Mouse (Mus musculus): ENCODE data around the gene Mlkl. TPM values are rescaled to one million over a fixed set of nuclear protein-coding genes. Genes with fewer than 3 reads are reported as not detected.
A peak's percentile ranks its signal among the peaks of the same experiment; 100 is the strongest.
"Not testable (repeated sequence)": the region's sequence is repeated elsewhere in the genome, so short reads cannot be mapped to it uniquely, and the experiment has no call there.

Mlkl gene
- polyA plus RNA-seq, 1 experiment from 2014 or later = 0.98 TPM

DNA sequence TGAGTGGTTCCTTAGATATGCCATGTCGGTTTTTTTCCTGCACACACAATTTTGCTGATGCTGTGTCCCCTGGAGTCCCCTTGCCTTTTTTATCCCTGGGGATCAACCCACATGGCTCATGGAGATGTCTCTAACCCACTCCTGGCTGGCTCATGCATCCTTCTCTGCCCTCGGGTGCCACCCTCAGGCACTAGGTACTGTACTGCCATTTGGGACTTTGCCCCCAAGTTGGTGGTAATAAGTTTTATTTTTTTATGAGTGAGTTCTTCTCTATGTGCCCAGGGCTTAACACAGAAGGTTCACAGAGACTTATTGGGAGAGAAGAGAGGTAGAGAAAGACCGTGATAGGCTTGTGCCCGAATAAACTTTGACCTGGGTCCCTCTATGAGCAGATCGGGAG, 14.3 kb upstream of the Mlkl start:
- H3K27me3 ChIP-seq (ENCODE audit: insufficient read depth, poor library complexity, severe bottlenecking) = 0 out of 2 replicates have a peak, but pooled peaks cover 4% of the 10 kb centered on the region
- no peak overlapping the region for H3K27ac ChIP-seq
- DNase-seq (ENCODE audit: low spot score) = no peak
- H3K36me3 ChIP-seq = no peaks in the 10 kb centered on the region
- 75% methylated on average over 5 of the region's 5 CpGs for WGBS
- H3K4me3 ChIP-seq = no peak overlapping the region
- no peaks in the 10 kb centered on the region for H3K9me3 ChIP-seq
- H3K4me1 ChIP-seq = no peaks in the 10 kb centered on the region

DNA sequence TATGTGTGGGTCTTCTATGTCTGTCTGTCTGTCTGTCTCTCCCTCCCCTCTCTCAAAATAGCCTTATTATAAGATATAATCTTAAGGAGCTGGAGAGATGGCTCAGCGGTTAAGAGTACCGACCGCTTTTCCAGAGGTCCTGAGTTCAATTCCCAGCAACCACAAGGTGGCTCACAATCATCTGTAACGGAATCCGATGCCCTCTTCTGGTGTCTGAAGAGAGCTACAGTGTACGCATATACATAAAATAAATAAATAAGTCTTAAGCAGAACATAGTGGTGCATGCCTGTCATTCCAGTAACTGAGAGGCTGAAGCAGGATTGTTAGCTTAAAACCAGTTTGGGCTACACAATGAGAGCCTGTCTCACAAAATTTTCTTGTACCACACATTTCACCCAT, 12.6 kb upstream of the Mlkl start:
- no peaks in the 10 kb centered on the region for H3K9me3 ChIP-seq
- H3K27me3 ChIP-seq (ENCODE audit: insufficient read depth, poor library complexity, severe bottlenecking) = peaks cover 10% of the 10 kb centered on the region; the same call in 1 of the 2 replicates
- H3K27ac ChIP-seq = no peak overlapping the region
- H3K4me1 ChIP-seq = no peaks in the 10 kb centered on the region
- DNase-seq (ENCODE audit: low spot score) = no peak
- H3K4me3 ChIP-seq = no peak overlapping the region
- WGBS = 75% methylated on average over 6 of the region's 6 CpGs
- no peaks in the 10 kb centered on the region for H3K36me3 ChIP-seq

DNA sequence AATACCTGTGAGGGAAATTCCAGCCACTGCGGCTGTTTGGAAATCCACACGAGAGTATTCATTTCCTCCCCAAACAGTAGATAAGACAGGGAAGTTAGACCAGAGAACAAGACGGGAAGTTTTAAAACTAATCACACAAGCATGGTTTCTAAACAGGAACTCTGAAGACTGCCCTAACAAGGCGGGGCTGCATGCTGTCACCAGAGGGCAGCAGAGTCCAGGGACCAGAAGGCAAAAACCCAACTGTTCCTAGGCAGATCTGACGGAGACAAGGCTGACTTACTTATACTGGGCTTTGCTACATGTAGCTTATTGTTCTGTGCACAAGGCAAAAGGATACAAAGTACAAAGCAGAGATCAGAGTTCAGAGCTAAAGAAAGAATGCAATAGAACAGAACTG, 5.2 kb upstream of the Mlkl start:
- DNase-seq (ENCODE audit: low spot score) = peak; percentile 86
- WGBS = 13% methylated on average over 5 of the region's 5 CpGs
- no peaks in the 10 kb centered on the region for H3K36me3 ChIP-seq
- H3K4me1 ChIP-seq = no peaks in the 10 kb centered on the region
- H3K9me3 ChIP-seq = no peaks in the 10 kb centered on the region
- peaks cover 20% of the 10 kb centered on the region; the same call in 1 of the 2 replicates for H3K27me3 ChIP-seq (ENCODE audit: insufficient read depth, poor library complexity, severe bottlenecking)
- no peak overlapping the region for H3K4me3 ChIP-seq
- H3K27ac ChIP-seq = no peak overlapping the region

DNA sequence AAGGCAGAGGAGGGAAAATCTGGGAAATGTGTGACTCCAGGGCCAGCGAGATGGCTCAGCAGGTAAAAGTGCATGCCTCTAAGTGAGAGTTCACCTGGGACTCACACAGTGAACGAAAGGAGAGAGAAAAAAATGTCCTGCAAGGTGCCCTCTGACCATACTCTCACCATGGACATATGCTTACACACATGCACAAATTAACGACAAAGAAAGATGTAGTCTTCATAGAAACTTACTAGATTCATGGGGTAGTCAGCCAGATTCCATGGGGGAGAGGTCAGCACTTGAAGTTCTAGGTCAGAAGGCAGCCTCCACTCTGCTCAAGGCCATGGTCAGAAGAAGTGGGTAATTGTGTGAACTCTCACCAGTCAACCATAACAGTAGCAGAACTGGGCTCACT, 2.2 kb upstream of the Mlkl start:
- peaks cover 16% of the 10 kb centered on the region; the same call in 1 of the 2 replicates for H3K27me3 ChIP-seq (ENCODE audit: insufficient read depth, poor library complexity, severe bottlenecking)
- no peaks in the 10 kb centered on the region for H3K36me3 ChIP-seq
- no peak overlapping the region for H3K27ac ChIP-seq
- no peak overlapping the region for H3K4me3 ChIP-seq
- no peak for DNase-seq (ENCODE audit: low spot score)
- peaks cover 9% of the 10 kb centered on the region for H3K4me1 ChIP-seq
- WGBS = 63% methylated on average over 3 of the region's 3 CpGs
- no peaks in the 10 kb centered on the region for H3K9me3 ChIP-seq

DNA sequence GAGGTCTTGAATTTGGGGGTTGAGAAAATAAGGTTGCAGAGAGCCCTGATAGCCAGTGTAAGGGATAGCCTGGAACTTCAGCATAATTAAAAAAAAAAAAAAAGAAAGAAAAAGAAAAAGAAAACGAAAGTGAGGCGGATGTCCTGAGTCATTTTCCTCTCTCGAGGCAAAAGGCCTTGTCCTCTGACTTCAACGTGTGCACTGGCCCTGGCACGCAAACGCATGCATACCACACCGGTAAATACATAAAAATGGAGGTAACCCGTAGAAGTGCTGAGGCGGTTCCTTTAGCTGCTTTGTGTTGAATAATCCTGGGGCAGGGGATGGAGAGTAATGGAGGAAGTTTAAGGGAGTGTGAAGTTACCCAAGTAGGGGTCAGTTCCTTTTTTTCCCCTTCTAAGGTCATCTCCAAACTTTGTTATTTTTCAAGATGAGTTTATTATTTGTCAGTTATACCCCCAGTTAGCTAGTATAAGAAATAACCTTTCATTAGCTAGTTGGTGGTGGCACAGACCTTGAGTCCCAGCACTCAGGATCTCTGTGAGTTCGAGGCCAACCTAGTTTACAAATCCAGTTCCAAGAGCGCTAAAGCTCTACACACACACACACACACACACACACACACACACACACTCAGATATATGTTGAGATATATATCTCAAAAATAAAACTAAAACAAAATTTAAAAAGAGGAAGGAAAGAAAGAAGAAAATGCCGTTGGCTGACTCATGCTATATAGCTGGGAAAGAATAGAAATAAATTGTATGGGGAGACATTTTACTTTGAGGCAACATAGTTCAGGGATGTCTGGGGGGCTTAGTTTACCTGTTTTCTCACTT, 612 bp upstream of the Mlkl start:
- peaks cover 9% of the 10 kb centered on the region for H3K4me1 ChIP-seq
- H3K9me3 ChIP-seq = no peaks in the 10 kb centered on the region
- H3K4me3 ChIP-seq = peak overlapping the region; percentile 66; the same call in 1 of the 2 replicates
- no peak overlapping the region for H3K27ac ChIP-seq
- H3K36me3 ChIP-seq = no peaks in the 10 kb centered on the region
- WGBS = 41% methylated on average over 12 of the region's 12 CpGs
- no peak for DNase-seq (ENCODE audit: low spot score)
- peaks cover 22% of the 10 kb centered on the region; the same call in 1 of the 2 replicates for H3K27me3 ChIP-seq (ENCODE audit: insufficient read depth, poor library complexity, severe bottlenecking)

DNA sequence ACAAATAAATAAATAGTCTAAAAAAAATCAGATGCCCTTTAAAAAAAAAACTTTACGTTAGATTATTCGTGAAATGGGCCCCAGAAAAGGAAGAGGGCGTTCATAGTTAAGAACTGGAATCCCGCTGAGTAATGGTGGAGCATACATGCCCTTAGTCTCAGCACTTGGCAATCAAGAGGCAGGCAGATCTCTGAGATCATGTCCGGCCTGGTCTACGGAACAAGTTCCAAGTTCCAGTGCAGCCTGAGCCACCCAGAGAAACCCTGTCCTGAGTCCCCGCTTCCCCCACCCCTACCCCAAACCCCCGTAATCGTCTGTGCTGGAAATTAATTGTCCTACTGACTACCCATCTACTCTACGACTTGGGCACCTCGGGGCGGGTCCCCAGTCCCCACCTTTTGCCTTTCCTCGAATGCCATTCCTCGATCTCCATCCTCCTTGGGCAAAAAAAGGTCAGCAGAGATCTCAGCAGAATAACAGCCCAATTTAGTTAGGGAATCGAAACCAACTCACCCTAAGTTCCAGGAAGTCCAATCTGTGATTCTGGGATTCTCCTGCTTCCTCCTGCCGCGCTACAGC, 577 bp downstream of the Mlkl start:
- Histone ChIP-seq H3K27ac (no peak overlapping the region), H3K27me3 (ENCODE audit: insufficient read depth, poor library complexity, severe bottlenecking) (peaks cover 24% of the 10 kb centered on the region; the same call in 1 of the 2 replicates)

DNA sequence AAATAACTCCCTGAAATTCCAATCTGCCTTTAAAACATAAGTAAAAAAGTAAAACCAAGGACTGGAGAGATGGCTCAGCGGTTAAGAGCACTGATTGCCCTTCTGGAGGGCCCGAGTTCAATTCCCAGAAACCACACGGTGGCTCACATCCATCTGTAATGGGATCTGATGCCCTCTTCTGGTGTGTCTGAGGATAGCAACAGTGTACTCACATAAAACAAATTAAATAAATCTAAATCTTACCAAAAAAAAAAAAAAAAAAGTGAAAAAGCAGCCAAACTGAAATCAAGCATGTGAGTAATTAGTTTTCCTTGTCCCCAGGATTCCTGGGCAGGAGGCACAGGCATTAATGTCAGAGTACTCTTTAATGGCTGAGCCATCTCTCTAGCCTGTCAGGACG, 1.3 kb downstream of the Mlkl start:
- Histone ChIP-seq H3K27ac (no peak overlapping the region), H3K36me3 (no peaks in the 10 kb centered on the region), H3K27me3 (ENCODE audit: insufficient read depth, poor library complexity, severe bottlenecking) (peaks cover 24% of the 10 kb centered on the region; the same call in 1 of the 2 replicates), H3K4me1 (peaks cover 9% of the 10 kb centered on the region), H3K4me3 (no peak overlapping the region), H3K9me3 (no peaks in the 10 kb centered on the region)
- DNase-seq (ENCODE audit: low spot score) = no peak
- 82% methylated on average over 4 of the region's 4 CpGs for WGBS

More for the DNA sequence above, 577 bp downstream of the Mlkl start:
- no peak for DNase-seq (ENCODE audit: low spot score)
- WGBS = 23% methylated on average over 17 of the region's 17 CpGs
- Histone ChIP-seq H3K36me3 (no peaks in the 10 kb centered on the region), H3K4me3 (peak overlapping the region; percentile 66), H3K9me3 (no peaks in the 10 kb centered on the region), H3K4me1 (peaks cover 9% of the 10 kb centered on the region)

DNA sequence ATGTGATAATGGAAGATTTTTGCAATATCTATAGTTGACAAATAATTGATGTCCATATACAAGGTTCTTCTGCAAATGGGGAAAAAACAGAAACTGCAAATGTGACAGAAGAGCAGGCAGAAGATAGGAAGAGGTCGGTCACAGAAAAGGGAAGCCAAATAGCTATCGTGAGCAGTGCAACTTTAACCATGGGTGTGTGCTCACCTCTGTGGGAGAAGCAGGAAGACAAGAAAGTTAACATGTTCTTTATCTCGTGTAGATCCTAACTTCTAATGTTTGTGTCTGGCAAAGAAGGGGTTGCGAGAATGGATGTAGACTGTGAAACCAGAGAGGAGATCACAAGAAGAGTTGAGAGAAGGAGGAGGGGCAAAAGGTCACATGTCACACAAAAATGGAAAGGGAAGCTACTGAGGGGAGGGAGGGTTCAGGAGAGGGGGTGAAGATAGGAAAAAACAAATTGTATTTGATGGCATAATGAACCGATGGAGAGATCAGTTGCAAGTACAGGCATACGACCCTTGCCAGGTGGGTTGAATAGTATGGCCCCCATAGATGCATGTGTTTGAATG, 12.7 kb downstream of the Mlkl start:
- H3K27me3 ChIP-seq (ENCODE audit: insufficient read depth, poor library complexity, severe bottlenecking) = no peaks in the 10 kb centered on the region
- no peaks in the 10 kb centered on the region for H3K9me3 ChIP-seq
- WGBS = 77% methylated on average over 6 of the region's 6 CpGs
- no peaks in the 10 kb centered on the region for H3K36me3 ChIP-seq
- H3K27ac ChIP-seq = no peak overlapping the region
- no peaks in the 10 kb centered on the region for H3K4me1 ChIP-seq
- H3K4me3 ChIP-seq = no peak overlapping the region
- DNase-seq (ENCODE audit: low spot score) = no peak

DNA sequence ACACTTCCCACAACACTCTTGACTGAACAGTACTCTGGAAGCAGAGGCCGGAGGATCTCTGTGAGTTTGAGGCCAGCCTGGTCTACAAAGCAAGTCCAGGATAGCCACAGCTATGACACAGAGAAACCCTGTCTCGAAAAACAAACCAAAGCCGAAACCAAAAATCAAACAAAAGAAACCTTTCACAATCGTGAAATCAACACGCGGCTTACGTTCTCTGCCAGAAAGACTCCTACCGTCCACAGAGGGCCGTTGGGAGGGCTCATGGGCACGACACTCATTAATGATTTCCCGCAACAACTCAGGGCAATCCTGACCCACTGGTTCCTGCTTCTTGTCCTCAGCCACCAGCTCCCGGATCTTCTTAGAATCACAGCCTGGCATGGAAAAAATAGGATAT, 23.2 kb downstream of the Mlkl start:
- H3K4me1 ChIP-seq = no peaks in the 10 kb centered on the region
- no peaks in the 10 kb centered on the region for H3K9me3 ChIP-seq
- no peak overlapping the region for H3K27ac ChIP-seq
- H3K36me3 ChIP-seq = no peaks in the 10 kb centered on the region
- H3K4me3 ChIP-seq = no peak overlapping the region
- WGBS = 88% methylated on average over 12 of the region's 12 CpGs
- no peak for DNase-seq (ENCODE audit: low spot score)
- peaks cover 9% of the 10 kb centered on the region; the same call in 1 of the 2 replicates for H3K27me3 ChIP-seq (ENCODE audit: insufficient read depth, poor library complexity, severe bottlenecking)

DNA sequence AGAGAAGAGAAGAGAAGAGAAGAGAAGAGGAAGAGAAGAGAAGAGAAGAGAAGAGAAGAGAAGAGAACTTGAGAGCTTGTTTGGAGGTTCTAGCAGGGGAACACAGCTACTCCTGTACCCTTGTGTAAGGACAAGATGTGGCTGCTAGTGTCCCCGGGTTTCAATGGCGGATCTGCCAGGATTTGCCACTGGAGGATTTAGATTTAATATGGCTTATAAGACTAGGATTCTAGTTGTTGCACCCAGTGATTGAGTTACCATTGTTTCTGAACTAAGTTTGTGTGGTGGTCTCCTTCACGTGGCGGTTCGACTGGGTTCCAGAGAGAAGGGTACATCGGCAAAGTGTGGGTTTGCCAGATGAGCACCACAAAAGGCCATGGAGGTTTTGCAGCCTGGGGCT, 24.0 kb downstream of the Mlkl start:
- H3K4me1 ChIP-seq; H3K27me3 ChIP-seq (ENCODE audit: insufficient read depth, poor library complexity, severe bottlenecking); H3K9me3 ChIP-seq; H3K27ac ChIP-seq; H3K4me3 ChIP-seq; DNase-seq (ENCODE audit: low spot score); H3K36me3 ChIP-seq: not testable (repeated sequence)
- 96% methylated on average over 6 of the region's 6 CpGs for WGBS

DNA sequence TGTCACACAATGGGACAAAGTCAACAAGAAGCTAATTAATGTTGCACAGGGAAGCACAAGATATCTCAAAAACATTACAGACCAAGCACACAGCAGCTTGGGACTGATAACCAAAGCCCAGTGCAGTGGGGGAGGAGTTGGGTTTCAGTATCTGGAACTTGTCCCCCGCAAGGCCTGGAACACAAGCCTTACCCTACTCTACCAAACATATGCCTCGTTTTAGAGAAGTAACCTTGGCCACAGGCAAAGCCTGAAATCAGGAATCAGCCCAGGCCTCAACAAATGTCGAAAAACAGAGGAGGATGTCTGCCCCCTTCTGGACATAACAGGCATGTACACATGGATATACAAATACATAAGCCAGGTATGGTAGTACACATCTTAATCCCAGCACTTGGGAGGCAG, 25.2 kb downstream of the Mlkl start:
- H3K4me1 ChIP-seq = no peaks in the 10 kb centered on the region
- no peaks in the 10 kb centered on the region for H3K9me3 ChIP-seq
- no peaks in the 10 kb centered on the region for H3K36me3 ChIP-seq
- 61% methylated on average over 3 of the region's 3 CpGs for WGBS
- H3K27me3 ChIP-seq (ENCODE audit: insufficient read depth, poor library complexity, severe bottlenecking) = no peaks in the 10 kb centered on the region
- no peak overlapping the region for H3K4me3 ChIP-seq
- H3K27ac ChIP-seq = no peak overlapping the region
- DNase-seq (ENCODE audit: low spot score) = no peak

DNA sequence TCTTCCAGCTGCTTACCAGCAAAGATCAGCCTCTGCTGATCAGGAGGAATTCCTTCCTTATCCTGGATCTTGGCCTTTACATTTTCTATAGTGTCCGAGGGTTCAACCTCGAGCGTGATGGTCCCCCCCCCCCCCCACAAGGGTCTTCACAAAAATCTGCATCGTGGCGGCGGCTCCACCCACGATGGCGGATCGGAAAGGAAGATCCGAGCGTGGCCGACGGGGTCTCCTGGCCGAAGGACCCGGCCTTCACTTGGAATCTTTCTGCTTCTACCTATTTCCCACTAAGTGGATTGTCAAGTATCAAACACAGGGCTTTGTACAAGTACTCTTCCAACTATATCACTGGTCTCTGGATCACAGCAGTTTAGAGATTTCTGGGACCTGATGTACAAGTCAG, 28.0 kb downstream of the Mlkl start:
- H3K4me1 ChIP-seq; H3K9me3 ChIP-seq; H3K27me3 ChIP-seq (ENCODE audit: insufficient read depth, poor library complexity, severe bottlenecking); H3K36me3 ChIP-seq; H3K4me3 ChIP-seq; H3K27ac ChIP-seq; DNase-seq (ENCODE audit: low spot score): not testable (repeated sequence)
- WGBS = 87% methylated on average over 15 of the region's 15 CpGs

DNA sequence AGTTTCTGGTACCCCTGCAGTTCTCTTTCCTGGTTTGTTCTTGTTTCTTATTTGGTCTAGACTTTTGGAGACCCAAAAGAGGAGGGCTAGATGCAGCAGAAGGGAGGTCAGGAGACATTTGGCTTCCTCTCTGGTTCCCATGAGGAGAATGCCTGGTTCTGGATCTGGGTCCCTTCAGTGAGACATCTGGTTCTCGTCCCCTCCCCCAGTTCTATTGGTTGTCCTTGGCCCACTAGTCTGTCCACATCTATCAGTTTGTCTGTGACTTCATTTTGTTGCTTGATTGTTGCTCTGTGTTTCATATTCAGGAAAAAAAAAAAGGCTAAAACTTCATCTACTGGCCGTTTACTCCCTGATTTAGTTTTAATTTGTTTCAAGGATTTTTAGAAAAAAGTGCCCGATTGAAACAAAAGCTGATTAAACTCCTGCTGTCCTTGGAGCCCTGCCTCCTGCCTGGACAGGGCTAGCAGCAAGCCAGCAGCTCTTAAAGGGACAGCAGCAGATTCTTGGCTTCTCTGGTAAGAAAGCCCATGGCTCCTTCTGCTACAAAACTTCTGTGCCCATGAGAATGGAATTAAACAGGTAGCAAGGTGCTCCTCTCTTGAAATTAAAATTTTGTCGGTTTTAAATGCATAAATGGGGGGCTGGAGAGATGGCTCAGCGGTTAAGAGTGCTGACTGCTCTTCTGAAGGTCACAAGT, 32.8 kb downstream of the Mlkl start:
- no peak for DNase-seq (ENCODE audit: low spot score)

More for the DNA sequence above, 32.8 kb downstream of the Mlkl start:
- WGBS = 23% methylated on average over 5 of the region's 5 CpGs
- Histone ChIP-seq H3K27me3 (ENCODE audit: insufficient read depth, poor library complexity, severe bottlenecking) (no peaks in the 10 kb centered on the region), H3K36me3 (no peaks in the 10 kb centered on the region), H3K27ac (no peak overlapping the region; the same call in 1 of the 2 replicates), H3K4me3 (no peak overlapping the region), H3K9me3 (no peaks in the 10 kb centered on the region), H3K4me1 (no peaks in the 10 kb centered on the region)
